Mouse (Mus musculus) urinary bladder, postnatal 0 days (tissue): ENCODE measurements around the gene Iglon5. TPM values are rescaled to one million over a fixed set of nuclear protein-coding genes. Genes with fewer than 3 reads are reported as not detected.

ENCODE experiments used
- microRNA-seq: library from miRNA; unstranded; fragments of <30 nt; microRNA quantifications from one replicate; pipeline ENCODE4, GENCODE M21; 2016
- polyA plus RNA-seq: library from polyadenylated mRNA; unstranded; fragments of >200 nt; fragmentation: Nextera tagmentation; extraction: Ambion mirVana; gene quantifications from 2 replicates; pipeline ENCODE4 v1.2.1, GENCODE M21; 2015

Gene Iglon5
- polyA plus RNA-seq = 0.11 and 0.19 TPM in 2 replicates

DNA sequence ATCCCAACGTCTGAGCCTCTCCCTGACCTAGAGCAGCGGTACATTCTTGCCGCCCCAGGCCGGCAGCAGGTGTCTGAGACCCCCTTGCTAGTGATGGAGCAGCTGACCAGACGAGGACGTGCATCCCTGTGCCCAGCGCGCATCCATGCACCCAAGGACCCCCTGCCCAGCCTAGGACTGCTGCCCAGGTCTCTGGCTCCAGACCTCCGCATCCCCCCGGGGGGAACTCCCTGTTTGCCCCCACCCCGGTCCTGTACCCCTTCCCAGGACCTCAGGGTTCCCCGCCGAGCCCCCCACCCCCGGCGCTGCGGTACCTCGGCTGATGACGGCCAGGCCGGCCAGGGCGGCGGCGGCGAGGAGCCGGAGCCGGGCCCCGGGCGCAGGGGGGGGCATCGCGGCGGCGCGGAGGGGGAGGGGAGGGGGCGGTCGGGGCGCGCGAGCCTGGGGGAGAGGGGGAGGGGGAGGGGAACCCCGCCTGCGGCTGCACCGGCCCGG, at the start of gene Iglon5:
Iglon5 (minus strand) TSS at position 445 of the 495 bp plus-strand sequence.

DNA sequence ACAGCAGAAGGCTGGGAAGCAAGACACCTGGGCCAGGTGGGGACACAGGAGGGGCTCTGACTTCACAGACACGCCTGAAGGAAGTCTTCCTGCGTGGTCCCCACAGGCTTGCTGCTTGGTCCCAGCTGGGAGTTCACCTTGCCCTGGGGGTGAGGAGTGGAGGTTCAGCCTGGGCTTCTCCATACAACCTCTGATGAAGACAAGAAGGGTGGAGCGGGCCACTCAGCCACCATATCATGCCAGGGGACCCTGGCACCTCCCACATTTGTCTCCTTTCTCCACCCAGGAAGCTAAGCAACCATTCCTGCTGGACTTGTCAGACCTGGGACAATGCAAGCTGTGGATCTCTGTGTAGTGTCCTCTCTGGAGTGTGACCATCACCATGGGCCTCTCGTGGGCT, 27.0 kb downstream of the Iglon5 start, which contains the start of gene Vsig10l:
Vsig10l (plus strand) TSS at position 301 of the 400 bp plus-strand sequence.

GRCm38 (mm10) chr7:43443917-43444293, 46.0 kb downstream of the Iglon5 start, which contains the start of the genes Etfb and Gm45233:
Etfb (plus strand) TSS chr7:43444083.
Gm45233 (plus strand) TSS chr7:43444128.

GRCm38 (mm10) chr7:43440482-43440881, 49.4 kb downstream of the Iglon5 start, which contains the start of gene Cldnd2:
Cldnd2 (plus strand) TSS chr7:43440782.

GRCm38 (mm10) chr7:43436341-43437255, 53.3 kb downstream of the Iglon5 start, which contains the start of gene Nkg7:
Nkg7 (plus strand) TSS chr7:43437073.

GRCm38 (mm10) chr7:43427406-43427805, 62.5 kb downstream of the Iglon5 start, which contains the start of gene Lim2:
Lim2 (plus strand) TSS chr7:43427670.

Small RNA genes within 50 kb of the gene (microRNA-seq; reads per million reads assigned to microRNA genes)
- gene Mir7051 = 1.9 reads per million

Other genes starting within 250 kb of the Iglon5 start
- 5.1 and 5.7 TPM in 2 replicates for gene Zfp715, start 176.8 kb downstream of the Iglon5 start, polyA plus RNA-seq
- 0.10 and 0.47 TPM in 2 replicates for gene Siglecf, start 138.7 kb downstream of the Iglon5 start, polyA plus RNA-seq
- 0.25 and 0.34 TPM in 2 replicates for gene Siglecg, start 81.9 kb downstream of the Iglon5 start, polyA plus RNA-seq
- not detected in 2 replicates for gene Lim2, start 62.4 kb downstream of the Iglon5 start, polyA plus RNA-seq
- 0.75 and 0.80 TPM in 2 replicates for gene Nkg7, start 53.0 kb downstream of the Iglon5 start, polyA plus RNA-seq
- gene Cldnd2, start 49.3 kb downstream of the Iglon5 start, polyA plus RNA-seq = not detected in 2 replicates
- 302 and 307 TPM in 2 replicates for gene Etfb, start 46.0 kb downstream of the Iglon5 start, polyA plus RNA-seq
- gene Gm45233, start 45.9 kb downstream of the Iglon5 start, polyA plus RNA-seq = 0.17 TPM in 1 of 2 replicates, not detected in the other
- gene Vsig10l, start 26.9 kb downstream of the Iglon5 start, polyA plus RNA-seq = 4.6 and 5.0 TPM in 2 replicates
- gene 4931406B18Rik, start 15.9 kb upstream of the Iglon5 start, polyA plus RNA-seq = not detected in 2 replicates
- 2.0 and 5.1 TPM in 2 replicates for gene Cd33, start 54.4 kb upstream of the Iglon5 start, polyA plus RNA-seq
- gene Zfp658, start 72.2 kb upstream of the Iglon5 start, polyA plus RNA-seq = 1.00 and 1.0 TPM in 2 replicates
- gene Zfp719, start 89.5 kb upstream of the Iglon5 start, polyA plus RNA-seq = 4.7 and 6.3 TPM in 2 replicates
- 0.07 TPM in 1 of 2 replicates, not detected in the other for gene Zfp819, start 117.1 kb upstream of the Iglon5 start, polyA plus RNA-seq
- not detected in 2 replicates for gene Ceacam18, start 144.6 kb upstream of the Iglon5 start, polyA plus RNA-seq
- gene Siglece, start 170.1 kb upstream of the Iglon5 start, polyA plus RNA-seq = 0.70 and 1.1 TPM in 2 replicates
- 7.5 and 8.4 TPM in 2 replicates for gene Ctu1, start 181.9 kb upstream of the Iglon5 start, polyA plus RNA-seq
- gene Klk14, start 200.3 kb upstream of the Iglon5 start, polyA plus RNA-seq = 0.14 TPM in 1 of 2 replicates, not detected in the other
- gene Klk13, start 222.5 kb upstream of the Iglon5 start, polyA plus RNA-seq = 0.13 and 0.15 TPM in 2 replicates